Comparison of ENCODE assay signal across 8 mouse cellular contexts in the genomic region with DNA sequence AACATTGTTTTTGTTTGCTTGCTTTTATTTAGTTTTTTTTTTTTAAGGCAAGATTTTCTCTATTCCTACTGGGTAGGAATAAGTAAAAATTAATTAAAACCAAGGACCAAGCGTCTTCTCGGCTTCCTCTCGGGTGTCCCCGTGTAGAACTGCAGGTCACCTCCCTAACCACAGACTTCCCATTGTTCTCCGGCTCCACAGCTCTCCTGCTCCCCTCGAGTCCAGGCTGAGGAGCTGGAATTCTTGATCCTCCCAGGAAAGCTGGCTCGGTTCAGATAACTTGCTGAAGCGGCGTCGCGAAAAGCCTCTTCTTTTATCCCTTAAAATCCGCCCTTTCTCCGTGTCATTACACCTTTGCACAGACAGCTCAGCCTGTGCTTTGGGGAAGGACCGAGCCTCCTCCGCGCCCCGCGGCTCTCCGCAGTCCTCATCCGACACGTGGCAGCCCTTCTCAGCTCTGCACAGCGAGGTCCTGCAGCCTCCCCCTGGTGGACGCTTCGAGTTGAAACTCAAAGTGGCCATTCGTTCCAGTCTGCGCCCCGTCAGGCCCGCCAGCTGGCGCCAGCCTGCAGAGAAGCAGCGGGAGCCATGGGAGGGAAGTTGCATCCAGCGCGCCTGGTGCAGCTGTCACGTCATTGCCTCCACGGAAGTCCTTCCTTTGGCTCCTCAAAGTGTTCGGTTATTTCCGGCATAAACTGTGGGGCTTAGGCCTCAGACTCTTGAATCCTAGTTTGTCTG. TPM values are rescaled to one million over a fixed set of nuclear protein-coding genes. Genes with fewer than 3 reads are reported as not detected.
DNase-seq lines count a peak whose midpoint lies in the region; ATAC-seq lines count a peak whose summit lies in the region.

No protein-coding gene starts in this region.

- H3K4me1 ChIP-seq in forebrain, embryonic 10.5 days, result peaks cover 23% of the 10 kb centered on the region
- peaks cover 13% of the 10 kb centered on the region for H3K4me1 ChIP-seq in heart, embryonic 16.5 days (ENCODE audit: control insufficient read depth, insufficient read depth, low read length)
- peaks cover 21% of the 10 kb centered on the region for H3K4me1 ChIP-seq in liver, embryonic 15.5 days (replicated peaks)
- H3K4me1 ChIP-seq in neural tube, embryonic 12.5 days, result peaks cover 10% of the 10 kb centered on the region

- ATAC-seq in heart, embryonic 16.5 days (replicated peaks; ENCODE audit: extremely low read depth, insufficient read depth, low FRiP score), result peak; percentile 96
- peak; percentile 92 for ATAC-seq in liver, embryonic 15.5 days (ENCODE audit: insufficient read depth)
- ATAC-seq in neural tube, embryonic 12.5 days (ENCODE audit: low FRiP score, low read depth), result peak; percentile 98

- peak overlapping the region; percentile 93 for H3K27ac ChIP-seq in forebrain, embryonic 10.5 days
- peak overlapping the region; percentile 92 for H3K27ac ChIP-seq in heart, embryonic 16.5 days (ENCODE audit: low read length)
- peak overlapping the region; percentile 70 for H3K27ac ChIP-seq in liver, embryonic 15.5 days (replicated peaks)
- H3K27ac ChIP-seq in neural tube, embryonic 12.5 days, result peak overlapping the region; percentile 82

- no peaks in the 10 kb centered on the region for H3K9me3 ChIP-seq in forebrain, embryonic 10.5 days
- no peaks in the 10 kb centered on the region for H3K9me3 ChIP-seq in heart, embryonic 16.5 days (replicated peaks; ENCODE audit: control insufficient read depth, low read length)
- no peaks in the 10 kb centered on the region for H3K9me3 ChIP-seq in liver, embryonic 15.5 days (replicated peaks)
- H3K9me3 ChIP-seq in neural tube, embryonic 12.5 days, result no peaks in the 10 kb centered on the region

- H3K4me3 ChIP-seq in forebrain, embryonic 10.5 days, result peak overlapping the region; percentile 52
- H3K4me3 ChIP-seq in heart, embryonic 16.5 days (ENCODE audit: low read length), result peak overlapping the region; percentile 50
- H3K4me3 ChIP-seq in liver, embryonic 15.5 days (replicated peaks), result peak overlapping the region; percentile 44
- peak overlapping the region; percentile 31 for H3K4me3 ChIP-seq in neural tube, embryonic 12.5 days

- H3K36me3 ChIP-seq in forebrain, embryonic 10.5 days (replicated peaks), result no peaks in the 10 kb centered on the region
- H3K36me3 ChIP-seq in heart, embryonic 16.5 days (ENCODE audit: control insufficient read depth, insufficient read depth), result no peaks in the 10 kb centered on the region
- no peaks in the 10 kb centered on the region for H3K36me3 ChIP-seq in liver, embryonic 15.5 days (replicated peaks)
- H3K36me3 ChIP-seq in neural tube, embryonic 12.5 days, result no peaks in the 10 kb centered on the region

- H3K4me2 ChIP-seq in heart, embryonic 16.5 days (ENCODE audit: low read depth, low read length), result peak overlapping the region; percentile 80
- H3K4me2 ChIP-seq in liver, embryonic 15.5 days, result peak overlapping the region; percentile 73
- H3K4me2 ChIP-seq in neural tube, embryonic 12.5 days (replicated peaks), result peak overlapping the region; percentile 61

- H3K9ac ChIP-seq in heart, embryonic 16.5 days (ENCODE audit: low read length), result peak overlapping the region; percentile 78
- H3K9ac ChIP-seq in liver, embryonic 15.5 days, result peak overlapping the region; percentile 48
- peak overlapping the region; percentile 66 for H3K9ac ChIP-seq in neural tube, embryonic 12.5 days

- WGBS in forebrain, embryonic 10.5 days, result under 1% methylated on average over 36 of the region's 36 CpGs
- under 1% methylated on average over 36 of the region's 36 CpGs for WGBS in heart, embryonic 16.5 days
- WGBS in liver, embryonic 15.5 days (ENCODE audit: insufficient replicate concordance), result under 1% methylated on average over 36 of the region's 36 CpGs
- WGBS in neural tube, embryonic 12.5 days, result under 1% methylated on average over 36 of the region's 36 CpGs

- no peaks in the 10 kb centered on the region for H3K27me3 ChIP-seq in forebrain, embryonic 10.5 days (ENCODE audit: poor library complexity, severe bottlenecking)
- H3K27me3 ChIP-seq in heart, embryonic 16.5 days (ENCODE audit: control insufficient read depth, insufficient read depth, low read length), result no peaks in the 10 kb centered on the region
- H3K27me3 ChIP-seq in liver, embryonic 15.5 days, result no peaks in the 10 kb centered on the region
- no peaks in the 10 kb centered on the region for H3K27me3 ChIP-seq in neural tube, embryonic 12.5 days (replicated peaks)

- peak; percentile 71 to 77 for DNase-seq in CD8-positive naive resting alpha-beta T cell, adult 2 months (ENCODE audit: low read depth in 2 of 2, low spot score in 2 of 2)
- peak; percentile 94 for DNase-seq in c-Kit-positive CD71-negative TER-119-negative erythroid progenitor cells, embryonic 14.5 days (ENCODE audit: low read depth)
- DNase-seq in forebrain, embryonic 10.5 days (ENCODE audit: extremely low spot score, low spot score), result peak; percentile 96
- peak; percentile 94 for DNase-seq in kidney, postnatal 36 days
- DNase-seq in telencephalon, adult 2 months (ENCODE audit: low read depth, low spot score), result peak; percentile 92

RNA-seq across cellular contexts. Expression of a gene that starts 9.6 kb away (rescaled TPM):
- polyA plus RNA-seq in forebrain, embryonic 10.5 days (2016; fragmentation: Nextera tagmentation; extraction: Ambion mirVana), result not detected in 2 replicates
- polyA plus RNA-seq in heart, embryonic 16.5 days (2015; fragmentation: Nextera tagmentation; extraction: Ambion mirVana), result 13.0 and 14.6 TPM in 2 replicates
- polyA plus RNA-seq in liver, embryonic 15.5 days (2015; fragmentation: Nextera tagmentation; extraction: Ambion mirVana), result not detected in 2 replicates
- not detected in 2 replicates for polyA plus RNA-seq in neural tube, embryonic 12.5 days (2016; fragmentation: Nextera tagmentation; extraction: Ambion mirVana)

RNA-seq across cellular contexts. Expression of a gene that starts 18.6 kb away (rescaled TPM):
- 61.8 and 64.6 TPM in 2 replicates for polyA plus RNA-seq in forebrain, embryonic 10.5 days (2016; fragmentation: Nextera tagmentation; extraction: Ambion mirVana)
- polyA plus RNA-seq in heart, embryonic 16.5 days (2015; fragmentation: Nextera tagmentation; extraction: Ambion mirVana), result 29.9 and 32.5 TPM in 2 replicates
- polyA plus RNA-seq in liver, embryonic 15.5 days (2015; fragmentation: Nextera tagmentation; extraction: Ambion mirVana), result 10.2 and 14.8 TPM in 2 replicates
- 76.3 and 77.5 TPM in 2 replicates for polyA plus RNA-seq in neural tube, embryonic 12.5 days (2016; fragmentation: Nextera tagmentation; extraction: Ambion mirVana)

RNA-seq across cellular contexts. Expression of a gene that starts 32.0 kb away (rescaled TPM):
- polyA plus RNA-seq in forebrain, embryonic 10.5 days (2016; fragmentation: Nextera tagmentation; extraction: Ambion mirVana), result 0.50 and 0.63 TPM in 2 replicates
- polyA plus RNA-seq in heart, embryonic 16.5 days (2015; fragmentation: Nextera tagmentation; extraction: Ambion mirVana), result 0.34 and 0.41 TPM in 2 replicates
- polyA plus RNA-seq in liver, embryonic 15.5 days (2015; fragmentation: Nextera tagmentation; extraction: Ambion mirVana), result 0.20 TPM in 1 of 2 replicates, not detected in the other
- polyA plus RNA-seq in neural tube, embryonic 12.5 days (2016; fragmentation: Nextera tagmentation; extraction: Ambion mirVana), result 0.67 TPM in 1 of 2 replicates, not detected in the other

RNA-seq across cellular contexts. Expression of a gene that starts 39.9 kb away (rescaled TPM):
- 17.9 and 18.4 TPM in 2 replicates for polyA plus RNA-seq in forebrain, embryonic 10.5 days (2016; fragmentation: Nextera tagmentation; extraction: Ambion mirVana)
- 13.5 and 15.8 TPM in 2 replicates for polyA plus RNA-seq in heart, embryonic 16.5 days (2015; fragmentation: Nextera tagmentation; extraction: Ambion mirVana)
- polyA plus RNA-seq in liver, embryonic 15.5 days (2015; fragmentation: Nextera tagmentation; extraction: Ambion mirVana), result 5.1 and 5.3 TPM in 2 replicates
- 12.0 and 14.0 TPM in 2 replicates for polyA plus RNA-seq in neural tube, embryonic 12.5 days (2016; fragmentation: Nextera tagmentation; extraction: Ambion mirVana)

RNA-seq across cellular contexts. Expression of a gene that starts 39.9 kb away (rescaled TPM):
- 51.8 and 55.2 TPM in 2 replicates for polyA plus RNA-seq in forebrain, embryonic 10.5 days (2016; fragmentation: Nextera tagmentation; extraction: Ambion mirVana)
- polyA plus RNA-seq in heart, embryonic 16.5 days (2015; fragmentation: Nextera tagmentation; extraction: Ambion mirVana), result 32.0 and 39.3 TPM in 2 replicates
- 10.3 and 11.9 TPM in 2 replicates for polyA plus RNA-seq in liver, embryonic 15.5 days (2015; fragmentation: Nextera tagmentation; extraction: Ambion mirVana)
- 46.1 and 51.0 TPM in 2 replicates for polyA plus RNA-seq in neural tube, embryonic 12.5 days (2016; fragmentation: Nextera tagmentation; extraction: Ambion mirVana)

Comparison
In these comparisons a context has a peak if more than half of its experiments do, and no peak if none do; other contexts are left out.
1. Peak in every context shown above with its lines: DNase-seq, ATAC-seq, H3K4me3 ChIP-seq and H3K27ac ChIP-seq.
2. RNA of a gene that starts 9.6 kb away (polyA plus RNA-seq): 13.0 to 14.6 TPM in heart, embryonic 16.5 days; not detected in liver, embryonic 15.5 days, not detected in forebrain, embryonic 10.5 days and not detected in neural tube, embryonic 12.5 days; every median in the first group is over 10 times any median in the second.